Mouse (Mus musculus) left cerebral cortex, postnatal 25 days (tissue): ENCODE results near the gene Ttc30b. TPM values are rescaled to one million over a fixed set of nuclear protein-coding genes. Genes with fewer than 3 reads are reported as not detected.
A peak's percentile ranks its signal among the peaks of the same experiment; 100 is the strongest.
"Not testable (repeated sequence)": the region's sequence is repeated elsewhere in the genome, so short reads cannot be mapped to it uniquely, and the experiment has no call there.

ENCODE experiments used
- DNase-seq, 2 experiments: peaks; one replicate each; pipeline ENCODE4 v3.0.0; 2022; ENCODE audit warnings: low spot score in 2 of 2, mixed read lengths in 1 of 2
- intact Hi-C: fragments of 180-260 bp; cut with DNase I; formaldehyde crosslinking; loops from one replicate; pipeline ENCODE4 v1.15.1; 2025
- total RNA-seq, 2 experiments: library from RNA; stranded (reverse); gene quantifications; 2 replicates each; pipeline ENCODE4 v1.2.3; 2021

Gene Ttc30b
- total RNA-seq, 2 experiments from 2014 or later = 12.0 to 13.2 TPM

DNA sequence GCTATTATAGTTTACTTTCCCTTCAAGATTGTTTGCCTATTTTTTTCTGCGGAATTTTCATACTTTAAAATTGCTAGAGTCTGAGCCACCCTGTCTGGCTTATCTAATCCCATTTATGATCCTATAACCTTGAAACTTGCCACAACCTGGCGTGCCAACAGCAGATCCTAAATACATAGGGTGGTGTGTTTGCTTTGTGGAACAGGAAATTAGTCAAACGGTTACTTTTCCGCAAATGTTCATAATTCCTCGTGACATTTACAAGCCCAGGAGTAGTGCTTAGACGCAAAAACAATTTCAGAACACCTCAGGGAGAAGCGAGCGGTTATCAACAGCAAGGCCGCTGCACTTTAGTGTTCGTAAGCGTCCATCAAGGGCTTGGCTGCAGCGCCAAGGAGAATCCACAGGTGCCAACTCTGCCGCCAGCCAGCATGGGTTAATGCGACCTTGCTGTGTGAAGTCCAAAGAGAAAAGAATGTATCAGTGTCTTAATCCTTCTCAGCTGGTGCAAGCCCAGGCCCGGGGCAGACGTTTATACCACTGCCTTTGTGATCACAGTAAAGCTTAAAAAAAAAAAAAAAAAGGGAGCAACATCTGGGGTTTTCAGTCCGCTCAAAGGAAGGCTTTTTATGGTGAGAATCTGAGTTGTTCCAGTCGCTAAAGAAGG lies 20.9 kb upstream of the Ttc30b start:
- intact Hi-C loops = no loop called here
- DNase-seq = no peak

DNA sequence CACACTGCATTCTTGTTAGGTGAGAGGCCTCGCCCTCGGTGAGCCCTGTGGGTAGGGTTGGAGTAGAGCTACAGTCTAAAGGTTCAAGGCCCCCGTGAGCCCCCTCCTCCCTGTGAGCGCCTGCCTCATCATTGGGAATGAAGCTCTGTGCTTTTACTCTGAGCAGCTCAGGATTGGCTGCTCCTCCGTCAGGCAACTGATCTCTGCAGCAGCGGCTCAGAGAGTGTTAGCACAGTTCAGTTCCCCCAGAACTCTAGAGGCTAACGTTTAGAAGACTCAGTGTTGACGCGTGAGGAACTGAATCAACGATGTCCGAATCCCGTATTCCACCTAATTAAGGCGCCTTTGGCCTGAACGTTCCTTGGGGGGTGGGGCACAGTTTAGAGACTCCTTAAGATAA lies 17.3 kb upstream of the Ttc30b start:
- intact Hi-C loops = no loop called here
- DNase-seq = no peak

DNA sequence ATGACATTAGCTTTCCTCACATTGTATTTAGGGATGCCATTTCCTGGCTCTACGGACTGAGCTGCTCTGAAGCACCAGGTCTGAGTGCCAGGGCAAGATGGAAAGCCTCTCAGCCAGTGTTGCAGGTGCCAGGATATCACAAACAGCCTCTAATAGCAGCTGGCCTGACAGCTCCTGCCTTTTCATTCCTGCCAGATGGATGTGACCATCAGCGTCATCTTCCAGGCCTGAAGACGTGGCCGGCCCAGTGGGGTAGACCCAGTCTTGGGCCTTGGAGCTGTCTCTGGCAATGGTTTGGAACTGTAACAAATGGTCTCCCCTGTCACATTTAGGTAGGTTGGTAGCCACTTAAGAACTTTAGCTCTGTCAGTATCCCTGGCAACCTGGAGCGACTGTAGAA lies 14.9 kb upstream of the Ttc30b start:
- intact Hi-C loops = no loop called here
- DNase-seq = no peak

DNA sequence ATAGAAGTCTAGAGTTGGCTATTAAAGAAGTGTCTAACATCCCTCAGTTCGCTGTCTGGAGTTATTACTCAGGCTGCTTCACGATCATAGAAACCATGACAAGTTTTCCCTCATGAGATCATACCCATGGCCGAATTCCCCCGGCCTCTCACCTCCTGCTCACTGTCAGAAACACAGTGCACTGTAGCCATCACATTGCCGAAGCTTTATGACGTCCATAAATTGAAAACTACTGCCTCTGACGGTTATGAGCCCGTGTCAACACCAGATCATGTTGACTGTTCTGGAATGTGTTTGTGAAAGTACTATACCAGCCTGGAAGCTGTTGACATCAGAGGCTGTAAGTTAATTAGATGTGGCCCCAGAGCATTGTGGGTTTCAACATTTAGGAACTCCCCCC lies 12.3 kb upstream of the Ttc30b start:
- intact Hi-C loops = no loop called here
- DNase-seq = no peak

DNA sequence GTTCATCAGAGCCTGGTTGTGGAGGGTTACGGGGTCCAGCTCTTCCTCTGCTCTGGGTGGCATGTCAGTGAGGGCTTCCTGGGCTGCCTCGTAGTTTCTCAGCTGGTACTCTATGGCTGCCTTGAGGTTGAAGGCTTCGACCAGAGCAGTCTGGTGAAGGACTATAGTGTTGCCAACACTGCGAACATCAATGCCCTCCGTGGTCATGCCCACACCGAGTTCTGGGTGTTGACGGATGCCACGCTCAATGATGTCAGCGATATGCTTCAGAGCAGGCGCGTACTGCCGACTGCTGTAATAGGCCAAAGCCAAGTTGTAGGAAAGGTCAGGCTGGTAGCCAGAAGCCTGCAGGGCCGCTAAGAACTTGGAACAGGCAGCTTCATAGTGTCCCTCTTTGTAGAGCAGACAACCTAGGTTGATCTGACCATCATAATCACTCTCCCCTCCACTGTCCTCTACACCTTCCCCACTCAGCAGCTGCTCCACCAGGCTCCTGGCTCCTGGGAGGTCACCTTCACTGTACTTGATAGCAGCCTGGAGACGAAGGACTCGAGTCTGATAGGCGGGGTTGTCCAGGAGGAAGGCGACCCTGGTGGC lies 767 bp downstream of the Ttc30b start:
- intact Hi-C loops, DNase-seq: not testable (repeated sequence)

DNA sequence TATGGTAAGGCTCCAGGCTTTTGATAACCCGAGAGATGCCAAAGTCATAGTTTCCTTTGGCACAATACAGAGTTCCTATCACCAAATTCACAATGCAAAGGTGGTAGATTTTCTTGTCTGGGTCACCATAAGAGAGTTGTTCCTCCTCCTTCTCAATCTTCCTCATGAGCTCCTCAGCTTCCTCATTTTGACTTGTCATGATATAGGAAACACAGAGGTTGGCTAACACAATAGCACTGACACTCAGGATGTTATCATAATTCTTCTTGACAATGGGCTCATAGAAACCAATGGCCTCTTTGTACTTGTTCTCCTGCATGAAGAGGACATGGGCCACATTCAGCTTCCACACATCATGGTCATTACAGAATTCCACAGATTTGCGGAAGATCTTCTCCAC lies 1.7 kb downstream of the Ttc30b start:
- DNase-seq, intact Hi-C loops: not testable (repeated sequence)

DNA sequence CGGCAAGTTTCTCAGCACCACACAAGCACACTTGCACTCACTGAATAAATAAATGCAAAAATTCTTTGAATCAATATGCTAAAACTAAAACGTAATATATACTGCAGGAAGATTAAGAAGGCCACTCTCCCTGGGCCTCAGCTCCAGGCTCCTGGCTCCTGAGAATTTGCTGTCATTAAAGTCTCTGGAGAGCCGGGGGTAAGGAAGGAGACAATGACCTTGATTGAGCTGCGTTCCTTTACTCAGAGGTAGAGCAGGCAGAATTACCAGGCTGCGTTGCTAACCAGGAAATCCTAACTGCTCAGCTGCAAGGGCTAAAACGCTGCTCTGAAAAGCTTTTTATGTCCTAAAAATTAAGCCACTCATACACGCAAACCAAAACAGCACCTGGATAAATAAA lies 4.8 kb downstream of the Ttc30b start:
- no peak for DNase-seq
- intact Hi-C loops = no loop called here

DNA sequence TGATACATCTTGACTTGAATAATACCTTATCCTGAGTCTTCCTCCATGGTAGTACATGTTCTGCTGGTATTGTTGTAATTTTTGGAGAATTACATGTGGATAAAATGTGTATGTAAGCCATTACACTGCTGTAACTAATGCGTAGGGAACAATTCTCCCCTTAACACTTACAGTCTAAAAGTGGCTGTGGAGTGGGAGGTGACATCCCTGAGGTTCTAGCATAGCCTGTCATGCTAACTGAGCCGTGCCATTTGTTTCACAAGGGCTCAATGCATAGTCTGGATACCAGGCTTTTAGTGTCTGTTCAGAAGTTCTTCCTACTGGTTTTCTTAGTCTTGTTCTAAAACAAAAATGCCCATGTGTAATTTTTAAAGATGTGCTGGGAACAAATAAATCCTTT lies 7.4 kb downstream of the Ttc30b start:
- peak in 1 of 2 experiments; percentile 79 for DNase-seq
- intact Hi-C loops = no loop called here

DNA sequence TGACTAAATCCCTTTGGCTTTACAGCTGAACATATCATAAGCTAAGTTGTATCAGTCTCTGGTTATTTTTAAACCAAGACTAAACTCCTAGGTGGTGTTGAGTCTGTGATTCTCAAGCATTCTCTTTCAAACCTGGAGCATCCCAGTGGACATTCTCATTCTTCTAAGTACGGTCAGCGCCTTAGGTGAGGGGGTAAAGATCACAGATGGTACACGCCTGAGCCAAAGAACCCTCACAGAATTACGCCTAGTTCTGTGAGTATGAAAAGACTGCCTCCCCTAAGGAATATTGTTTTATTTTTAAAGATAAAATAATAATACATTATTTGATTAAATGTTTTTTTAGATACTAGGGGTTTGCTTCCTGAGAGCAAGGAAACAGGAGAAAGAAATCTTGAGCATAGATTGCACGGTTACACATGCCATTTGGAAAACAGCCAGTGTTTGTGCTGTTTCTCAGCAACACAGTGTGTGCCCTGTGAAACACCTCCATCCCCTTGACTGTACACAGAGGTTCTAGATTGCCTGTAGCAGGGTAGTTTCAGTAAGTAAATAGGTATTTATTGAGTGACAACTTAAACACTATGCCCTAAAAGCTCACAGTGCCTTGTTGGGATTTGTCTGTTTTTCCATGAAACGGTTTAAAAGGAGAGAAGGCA lies 8.5 kb downstream of the Ttc30b start:
- intact Hi-C loops = no loop called here
- no peak for DNase-seq

DNA sequence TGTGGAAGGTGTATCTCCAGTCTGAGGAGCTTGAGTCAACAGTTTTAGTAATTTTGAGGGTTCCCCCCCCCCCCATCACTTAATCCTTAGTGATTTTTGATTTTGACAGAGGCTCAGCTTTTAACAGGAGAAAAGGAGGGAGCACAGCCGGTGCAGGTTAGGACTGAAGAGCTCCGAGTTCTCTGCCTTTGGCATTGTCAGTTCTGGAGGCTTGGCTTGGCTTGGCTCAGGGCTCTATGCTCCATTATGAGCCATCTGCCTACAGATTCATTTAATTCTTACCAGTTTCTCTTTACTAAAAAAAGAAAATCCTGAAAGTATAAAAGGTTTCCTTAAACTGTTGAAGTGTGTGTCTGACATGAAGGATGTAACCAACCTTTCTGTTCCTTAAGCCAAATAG lies 9.2 kb downstream of the Ttc30b start:
- intact Hi-C loops = no loop called here
- DNase-seq = no peak

DNA sequence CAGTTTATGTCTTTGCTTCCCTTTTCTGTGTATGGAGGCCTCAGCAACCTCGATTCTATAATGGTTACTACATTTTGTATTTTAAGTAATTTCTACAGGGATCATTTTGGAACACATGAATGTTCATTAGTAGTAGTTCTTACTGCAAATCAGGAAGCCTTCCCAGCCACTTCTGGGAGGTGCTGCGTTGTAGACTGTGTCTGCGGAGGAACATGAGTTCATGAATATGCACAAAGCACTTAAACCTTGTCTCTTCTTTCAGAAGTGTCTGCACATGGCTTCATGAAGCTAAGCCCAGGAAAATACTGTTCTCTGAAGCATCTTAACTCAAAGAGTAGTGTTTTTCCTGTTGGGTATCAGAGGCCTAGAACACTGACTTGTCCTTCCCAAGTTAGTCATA lies 10.4 kb downstream of the Ttc30b start:
- peak in 1 of 2 experiments; percentile 61 for DNase-seq

DNA sequence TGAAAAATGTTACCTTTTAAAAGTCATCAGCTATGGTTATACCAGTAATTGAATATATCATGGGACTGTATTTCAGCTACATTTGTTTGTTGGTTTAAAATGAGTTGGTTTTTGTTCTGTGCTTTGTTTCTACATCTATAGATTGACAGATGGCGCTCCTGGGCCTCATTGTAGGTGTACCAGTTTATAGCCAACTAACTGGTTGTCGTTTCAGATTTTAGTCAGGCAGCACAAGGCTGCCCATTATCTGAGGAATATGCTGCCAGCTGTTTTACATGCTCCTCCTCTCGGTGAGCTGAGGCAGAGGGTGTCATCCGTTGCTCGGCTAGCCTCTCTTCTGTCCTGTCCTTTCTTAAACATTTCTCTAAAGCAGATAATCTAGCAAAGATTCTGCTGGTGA lies 12.3 kb downstream of the Ttc30b start:
- intact Hi-C loops = no loop called here
- DNase-seq = no peak

More for the DNA sequence above, 10.4 kb downstream of the Ttc30b start:
- intact Hi-C loops = no loop called here

DNA sequence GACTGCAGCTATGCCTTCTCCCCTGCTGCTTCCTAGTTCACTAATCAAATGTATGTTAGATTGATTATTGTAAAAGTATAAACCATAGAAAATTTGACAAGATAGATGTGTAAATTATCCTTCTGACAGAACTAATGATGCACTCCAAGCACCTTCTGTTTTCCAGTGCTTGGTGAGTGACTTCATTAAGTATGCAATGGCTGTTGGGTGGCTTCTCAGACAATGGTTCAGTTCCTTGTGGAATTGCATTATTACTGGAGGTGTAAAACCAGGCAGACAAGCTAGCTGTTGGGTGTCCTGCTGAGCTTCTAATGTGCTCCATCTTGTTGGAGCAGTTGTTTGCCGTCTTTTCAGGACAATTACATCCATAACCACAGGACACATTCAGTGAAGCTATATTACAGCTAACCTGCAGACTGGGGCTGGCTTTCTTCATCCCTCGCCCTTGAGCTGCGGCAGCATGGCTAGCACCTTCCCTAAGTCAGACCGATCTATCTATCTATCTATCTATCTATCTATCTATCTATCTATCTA lies 14.5 kb downstream of the Ttc30b start:
- intact Hi-C loops = no loop called here
- DNase-seq = no peak

DNA sequence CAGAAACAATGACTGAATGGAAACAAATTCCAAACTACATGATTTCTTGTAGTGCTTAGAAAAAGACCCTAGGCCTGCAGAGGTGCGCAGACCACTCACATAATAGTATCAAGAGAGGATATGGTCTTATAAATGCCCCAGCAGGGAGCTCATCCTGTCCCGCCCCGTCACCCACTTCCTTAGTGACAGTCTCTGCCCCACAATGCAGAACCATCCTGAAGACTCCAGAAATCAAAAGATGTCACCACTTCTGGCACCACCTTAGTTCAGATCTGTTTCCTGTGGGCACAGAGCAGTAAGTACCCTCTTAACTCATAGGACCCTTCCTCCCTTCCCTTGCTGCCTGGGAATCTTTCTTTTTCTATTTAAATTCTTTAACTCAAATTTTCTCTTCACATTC lies 23.3 kb downstream of the Ttc30b start:
- no peak for DNase-seq
- intact Hi-C loops = no loop called here

DNA sequence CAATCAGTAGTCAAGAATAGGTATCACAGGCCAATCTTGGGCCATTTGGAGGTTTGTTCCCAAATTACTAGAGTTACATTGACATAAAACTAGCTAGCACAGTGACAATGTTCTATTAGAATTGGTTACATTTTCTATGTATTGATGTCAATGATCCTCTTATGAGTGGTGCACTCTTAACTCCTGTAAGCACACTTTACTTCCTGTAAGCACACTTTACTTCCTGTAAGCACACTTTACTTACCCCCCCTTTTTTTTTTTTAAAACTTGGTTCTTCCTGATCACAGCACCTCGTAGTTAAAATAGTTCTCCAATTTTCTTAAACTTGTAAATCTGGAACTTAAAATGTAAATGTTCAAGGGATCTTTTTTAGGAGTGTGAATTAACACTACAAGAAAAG lies 31.2 kb downstream of the Ttc30b start:
- intact Hi-C loops = no loop called here
- no peak for DNase-seq

DNA sequence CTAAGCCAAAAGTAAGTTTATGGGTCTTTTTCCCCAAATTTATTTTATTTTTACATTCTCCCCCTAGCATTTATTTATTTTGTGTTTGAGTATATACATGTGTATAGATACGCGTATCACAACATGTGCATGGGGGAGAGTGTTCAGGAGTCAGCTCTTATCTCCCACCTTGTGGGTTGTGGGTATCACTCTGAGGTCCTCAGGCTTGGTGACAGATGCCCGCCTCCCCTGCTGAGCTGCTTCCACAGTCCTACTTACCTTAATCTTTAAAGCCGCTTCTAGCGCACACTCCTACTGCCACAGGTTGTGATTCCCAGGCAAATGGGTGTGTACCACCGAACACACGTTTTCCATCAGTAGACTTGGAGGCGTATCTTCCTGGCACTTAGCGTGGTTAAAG lies 36.5 kb downstream of the Ttc30b start:
- DNase-seq = no peak
- intact Hi-C loops = no loop called here

DNA sequence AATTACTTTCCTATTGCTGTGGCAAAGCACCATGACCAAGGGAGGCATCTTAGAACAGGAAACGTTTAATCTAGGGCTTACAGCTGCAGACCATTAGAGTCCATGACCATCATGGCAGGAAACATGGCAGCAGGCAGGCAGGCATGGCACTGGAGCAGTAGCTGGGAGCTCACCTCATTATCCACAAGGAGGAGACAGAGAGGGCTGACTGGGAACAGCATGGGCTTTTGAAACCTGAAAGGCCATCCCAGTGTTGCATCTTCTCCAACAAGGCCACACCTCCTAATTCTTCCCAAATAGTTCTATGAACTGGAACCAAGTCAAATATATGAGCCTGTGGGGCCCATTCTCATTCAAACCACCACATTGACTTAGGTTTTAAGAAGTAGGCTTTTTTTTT lies 38.1 kb downstream of the Ttc30b start:
- intact Hi-C loops = no loop called here
- DNase-seq = no peak

DNA sequence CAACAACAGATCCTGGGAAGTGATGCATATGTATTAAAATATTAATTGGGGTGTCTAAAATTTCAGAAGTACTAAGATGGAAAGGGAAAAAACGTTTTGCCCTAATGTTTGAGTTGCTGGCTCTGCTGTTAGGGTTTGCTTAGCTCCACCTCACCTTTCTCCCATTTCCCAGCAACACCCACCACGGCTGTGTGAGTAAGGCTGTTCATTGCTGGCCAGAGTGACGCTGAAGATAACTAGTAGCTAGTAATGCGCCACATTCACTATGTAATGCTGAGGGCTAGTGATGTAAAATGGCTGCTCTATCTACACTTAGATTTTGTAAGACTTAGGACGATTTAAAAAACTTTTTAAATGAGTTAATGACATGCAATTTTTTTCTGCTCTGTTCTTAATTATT lies 42.7 kb downstream of the Ttc30b start:
- intact Hi-C loops = no loop called here
- no peak for DNase-seq

DNA sequence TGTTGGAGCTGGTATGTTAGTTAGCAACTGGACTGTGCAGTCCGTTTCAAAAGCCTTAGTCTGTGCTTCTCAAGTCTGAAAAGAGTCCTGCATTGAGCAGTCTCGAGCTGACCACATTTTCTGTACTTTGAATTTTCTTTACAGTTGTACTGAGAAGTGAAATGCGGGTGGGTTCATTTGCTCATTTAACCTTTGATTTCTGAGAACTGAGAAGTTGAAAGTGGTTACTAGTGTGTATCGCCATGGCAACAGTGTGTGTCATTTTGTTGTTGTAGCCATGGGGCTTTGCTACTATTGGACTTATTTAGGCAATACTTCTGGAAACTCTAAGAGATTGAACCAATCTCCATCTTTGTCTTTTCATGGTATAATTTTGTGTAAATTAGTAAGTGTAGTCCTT lies 46.4 kb downstream of the Ttc30b start:
- no peak for DNase-seq
- intact Hi-C loops = no loop called here
